Mouse (Mus musculus) heart, embryonic 16.5 days (tissue): ENCODE data around the gene Fbxl20. TPM values are rescaled to one million over a fixed set of nuclear protein-coding genes. Genes with fewer than 3 reads are reported as not detected.

Experiments used
- ATAC-seq: fragments of 200-750 bp; cut with Nextera tagmentation; replicated peaks from 2 replicates; pipeline ENCODE4 v1.8.0; 2017; ENCODE audit warnings: moderate number of reproducible peaks; ENCODE audit not compliant: insufficient read depth, low FRiP score; ENCODE audit errors: extremely low read depth
- H3K27ac ChIP-seq: fragments of 300-500 bp; sonication (generic); 2 replicates; pipeline ENCODE4 v1.5.1; 2014; ENCODE audit warnings: mild to moderate bottlenecking, low read length, control low read depth, moderate library complexity
- H3K27me3 ChIP-seq: fragments of 300-500 bp; sonication (generic); 2 replicates; pipeline ENCODE4 v1.6.1; 2014; ENCODE audit warnings: low read length, mixed read lengths; ENCODE audit not compliant: control insufficient read depth, insufficient read depth
- H3K36me3 ChIP-seq: fragments of 300-500 bp; sonication (generic); 2 replicates; pipeline ENCODE4 v1.6.1; 2014; ENCODE audit not compliant: control insufficient read depth, insufficient read depth
- H3K4me1 ChIP-seq: fragments of 300-500 bp; sonication (generic); 2 replicates; pipeline ENCODE4 v1.6.1; 2014; ENCODE audit warnings: low read length, mixed read lengths; ENCODE audit not compliant: control insufficient read depth, insufficient read depth
- H3K4me2 ChIP-seq: fragments of 300-500 bp; sonication (generic); 2 replicates; pipeline ENCODE4 v1.6.1; 2014; ENCODE audit warnings: low read depth, mild to moderate bottlenecking, control low read depth, low read length
- H3K4me3 ChIP-seq: fragments of 300-500 bp; sonication (generic); 2 replicates; pipeline ENCODE4 v1.5.1; 2014; ENCODE audit warnings: mild to moderate bottlenecking, control low read depth, low read length
- H3K9ac ChIP-seq: fragments of 300-500 bp; sonication (generic); 2 replicates; pipeline ENCODE4 v1.6.1; 2014; ENCODE audit warnings: low read length, control low read depth
- H3K9me3 ChIP-seq: fragments of 300-500 bp; sonication (generic); replicated peaks from 2 replicates; pipeline ENCODE4 v1.6.1; 2016; ENCODE audit warnings: low read length; ENCODE audit not compliant: control insufficient read depth
- WGBS: fragments of 180-500 bp; shearing (Covaris S2); extraction: QIAGEN DNeasy Blood & Tissue Kit; methylation state at CpG from one replicate; pipeline ENCODE4 v1.1.7; 2014; 5-methylcytosine and 5-hydroxymethylcytosine counted together
- polyA plus RNA-seq: library from polyadenylated mRNA; unstranded; fragments of >200 nt; fragmentation: Nextera tagmentation; extraction: Ambion mirVana; gene quantifications from 2 replicates; pipeline ENCODE4 v1.2.1, GENCODE M21; 2015

Gene Fbxl20
- polyA plus RNA-seq, 1 experiment from 2014 or later: 14.9 TPM

GRCm38 (mm10) chr11:98077086-98077485, 73.1 kb downstream of the Fbxl20 start:
- no peaks in the 10 kb centered on the region for H3K9me3 ChIP-seq
- ATAC-seq: peak; percentile 42; the same call in 1 of the 2 replicates
- H3K4me1 ChIP-seq: peaks cover 25% of the 10 kb centered on the region
- WGBS: 47% methylated on average over 8 of the region's 8 CpGs
- H3K4me2 ChIP-seq: no peak overlapping the region
- H3K9ac ChIP-seq: no peak overlapping the region
- H3K27me3 ChIP-seq: no peaks in the 10 kb centered on the region
- H3K36me3 ChIP-seq: peaks cover under 1% of the 10 kb centered on the region; the same call in 1 of the 2 replicates
- no peak overlapping the region for H3K4me3 ChIP-seq
- peak overlapping the region; percentile 55; the same call in 1 of the 2 replicates for H3K27ac ChIP-seq

GRCm38 (mm10) chr11:98075195-98075808, 74.9 kb downstream of the Fbxl20 start:
- H3K36me3 ChIP-seq: no peaks in the 10 kb centered on the region
- peak overlapping the region; percentile 86 for H3K27ac ChIP-seq
- peak overlapping the region; percentile 22 for H3K4me3 ChIP-seq
- peak; percentile 57 for ATAC-seq
- no peaks in the 10 kb centered on the region for H3K27me3 ChIP-seq
- peak overlapping the region; percentile 59 for H3K4me2 ChIP-seq
- H3K9ac ChIP-seq: peak overlapping the region; percentile 66
- peaks cover 25% of the 10 kb centered on the region for H3K4me1 ChIP-seq
- no peaks in the 10 kb centered on the region for H3K9me3 ChIP-seq
- WGBS: 17% methylated on average over 13 of the region's 13 CpGs

- Histone ChIP-seq H3K9ac (no peak overlapping the region), H3K27ac (no peak overlapping the region), H3K9me3 (no peaks in the 10 kb centered on the region), H3K36me3 (no peaks in the 10 kb centered on the region), H3K4me3 (no peak overlapping the region), H3K4me1 (peaks cover 25% of the 10 kb centered on the region), H3K27me3 (no peaks in the 10 kb centered on the region), H3K4me2 (no peak overlapping the region)
- ATAC-seq: no peak
- 77% methylated on average over 4 of the region's 4 CpGs for WGBS
These were observed 76.8 kb downstream of the Fbxl20 start for GRCm38 (mm10) chr11:98073442-98073841.

- Histone ChIP-seq H3K27ac (no peak overlapping the region), H3K4me1 (peaks cover 2% of the 10 kb centered on the region), H3K4me2 (no peak overlapping the region), H3K27me3 (no peaks in the 10 kb centered on the region), H3K36me3 (no peaks in the 10 kb centered on the region), H3K9ac (no peak overlapping the region), H3K9me3 (peaks cover 8% of the 10 kb centered on the region; the same call in 1 of the 2 replicates), H3K4me3 (no peak overlapping the region)
- ATAC-seq: no peak
- WGBS: 91% methylated on average over 21 of the region's 21 CpGs
These were observed 82.9 kb downstream of the Fbxl20 start for GRCm38 (mm10) chr11:98067255-98067654.

GRCm38 (mm10) chr11:98066201-98066600, 84.0 kb downstream of the Fbxl20 start:
- peaks cover 8% of the 10 kb centered on the region; the same call in 1 of the 2 replicates for H3K9me3 ChIP-seq
- WGBS: 87% methylated on average over 12 of the region's 12 CpGs
- no peak overlapping the region for H3K4me2 ChIP-seq
- H3K27ac ChIP-seq: no peak overlapping the region
- H3K27me3 ChIP-seq: no peaks in the 10 kb centered on the region
- peaks cover 3% of the 10 kb centered on the region for H3K4me1 ChIP-seq
- ATAC-seq: no peak
- no peak overlapping the region for H3K9ac ChIP-seq
- H3K4me3 ChIP-seq: no peak overlapping the region
- no peaks in the 10 kb centered on the region for H3K36me3 ChIP-seq

GRCm38 (mm10) chr11:98061904-98062562, 88.2 kb downstream of the Fbxl20 start:
- WGBS: 44% methylated on average over 6 of the region's 6 CpGs
- no peak overlapping the region for H3K9ac ChIP-seq
- no peaks in the 10 kb centered on the region for H3K27me3 ChIP-seq
- no peak overlapping the region for H3K4me3 ChIP-seq
- peaks cover 8% of the 10 kb centered on the region for H3K4me1 ChIP-seq
- no peaks in the 10 kb centered on the region for H3K36me3 ChIP-seq
- ATAC-seq: no peak
- no peak overlapping the region for H3K27ac ChIP-seq
- H3K9me3 ChIP-seq: peaks cover 3% of the 10 kb centered on the region; the same call in 1 of the 2 replicates
- H3K4me2 ChIP-seq: no peak overlapping the region

GRCm38 (mm10) chr11:98061441-98061840, 88.8 kb downstream of the Fbxl20 start:
- ATAC-seq: no peak
- H3K4me3 ChIP-seq: no peak overlapping the region
- H3K9ac ChIP-seq: no peak overlapping the region
- H3K4me1 ChIP-seq: peaks cover 8% of the 10 kb centered on the region
- no peaks in the 10 kb centered on the region for H3K9me3 ChIP-seq
- H3K36me3 ChIP-seq: no peaks in the 10 kb centered on the region
- H3K4me2 ChIP-seq: no peak overlapping the region
- no peak overlapping the region for H3K27ac ChIP-seq
- no peaks in the 10 kb centered on the region for H3K27me3 ChIP-seq
- 75% methylated on average over 3 of the region's 3 CpGs for WGBS

GRCm38 (mm10) chr11:98060104-98060692, 90.0 kb downstream of the Fbxl20 start:
- no peaks in the 10 kb centered on the region for H3K27me3 ChIP-seq
- H3K9me3 ChIP-seq: no peaks in the 10 kb centered on the region
- no peak overlapping the region for H3K4me3 ChIP-seq
- peaks cover 8% of the 10 kb centered on the region for H3K4me1 ChIP-seq
- no peak overlapping the region for H3K27ac ChIP-seq
- no peak overlapping the region for H3K9ac ChIP-seq
- ATAC-seq: no peak
- WGBS: 62% methylated on average over 5 of the region's 5 CpGs
- no peaks in the 10 kb centered on the region for H3K36me3 ChIP-seq
- H3K4me2 ChIP-seq: no peak overlapping the region

- ATAC-seq: no peak
- Histone ChIP-seq H3K9ac (no peak overlapping the region), H3K27ac (no peak overlapping the region), H3K9me3 (no peaks in the 10 kb centered on the region), H3K27me3 (no peaks in the 10 kb centered on the region), H3K4me1 (peaks cover 8% of the 10 kb centered on the region), H3K36me3 (no peaks in the 10 kb centered on the region), H3K4me2 (no peak overlapping the region), H3K4me3 (no peak overlapping the region)
- WGBS: 72% methylated on average over 7 of the region's 7 CpGs
These were observed 90.5 kb downstream of the Fbxl20 start for GRCm38 (mm10) chr11:98059662-98060061.
